Mouse (Mus musculus): Measurements from ENCODE around the gene 1700015G11Rik. TPM values are rescaled to one million over a fixed set of nuclear protein-coding genes. Genes with fewer than 3 reads are reported as not detected.
A peak's percentile ranks its signal among the peaks of the same experiment; 100 is the strongest.

1700015G11Rik gene
- polyA plus RNA-seq, 1 experiment from 2014 or later, result not detected

- peak within 1 kb of the TSS; percentile 64 for H3K4me2 ChIP-seq
- H3K27ac ChIP-seq (replicated peaks), result peak within 1 kb of the TSS; percentile 85
- peaks cover 14% of the 10 kb centered on the region for H3K4me1 ChIP-seq (replicated peaks)
- H3K27me3 ChIP-seq, result 0 out of 2 replicates have a peak, but pooled peaks cover 4% of the 10 kb centered on the region
- ATAC-seq (ENCODE audit: low read depth), result peak; percentile 98
- H3K9me3 ChIP-seq, result no peaks in the 10 kb centered on the region
- peak within 1 kb of the TSS; percentile 72 for H3K4me3 ChIP-seq
- WGBS, result 2% methylated on average over 38 of the region's 47 CpGs
- H3K9ac ChIP-seq, result peak within 1 kb of the TSS; percentile 79
- H3K36me3 ChIP-seq, result no peaks in the 10 kb centered on the region
Measured at GRCm38 (mm10) chr7:52005511-52006295, 9.8 kb downstream of the 1700015G11Rik start, which contains the start of gene Svip. Gene Svip, minus strand, starts transcription at chr7:52006018.

- 99% methylated on average over 3 of the region's 3 CpGs for WGBS
- Histone ChIP-seq H3K27me3 (no peaks in the 10 kb centered on the region), H3K9me3 (no peaks in the 10 kb centered on the region), H3K9ac (no peak overlapping the region), H3K36me3 (no peaks in the 10 kb centered on the region), H3K4me2 (no peak overlapping the region), H3K27ac (replicated peaks) (no peak overlapping the region), H3K4me3 (no peak overlapping the region), H3K4me1 (replicated peaks) (no peaks in the 10 kb centered on the region)
- no peak for ATAC-seq (ENCODE audit: low read depth)
Measured at GRCm38 (mm10) chr7:51991020-51991419, 24.5 kb downstream of the 1700015G11Rik start.

- ATAC-seq (ENCODE audit: low read depth), result no peak
- Histone ChIP-seq H3K4me1 (replicated peaks) (peaks cover 6% of the 10 kb centered on the region; the same call in 1 of the 2 replicates), H3K27ac (replicated peaks) (no peak overlapping the region), H3K9ac (no peak overlapping the region), H3K4me3 (no peak overlapping the region), H3K4me2 (no peak overlapping the region), H3K27me3 (no peaks in the 10 kb centered on the region), H3K36me3 (no peaks in the 10 kb centered on the region), H3K9me3 (no peaks in the 10 kb centered on the region)
- 73% methylated on average over 6 of the region's 6 CpGs for WGBS
Measured at GRCm38 (mm10) chr7:51986909-51987308, 28.6 kb downstream of the 1700015G11Rik start.

- ATAC-seq (ENCODE audit: low read depth), result no peak
- WGBS, result 75% methylated on average over 6 of the region's 6 CpGs
Measured at GRCm38 (mm10) chr7:51985763-51986162, 29.8 kb downstream of the 1700015G11Rik start.

GRCm38 (mm10) chr7:51982303-51982702 lies 33.2 kb downstream of the 1700015G11Rik start:
- no peaks in the 10 kb centered on the region for H3K36me3 ChIP-seq
- H3K4me1 ChIP-seq (replicated peaks), result peaks cover 6% of the 10 kb centered on the region; the same call in 1 of the 2 replicates
- no peak overlapping the region for H3K9ac ChIP-seq
- WGBS, result 20% methylated on average over 1 of the region's 1 CpGs
- no peak overlapping the region for H3K4me2 ChIP-seq
- ATAC-seq (ENCODE audit: low read depth), result no peak; the same call in 1 of the 2 replicates
- H3K27me3 ChIP-seq, result no peaks in the 10 kb centered on the region
- peak overlapping the region; percentile 10; the same call in 1 of the 2 replicates for H3K27ac ChIP-seq (replicated peaks)
- H3K4me3 ChIP-seq, result no peak overlapping the region
- no peaks in the 10 kb centered on the region for H3K9me3 ChIP-seq

More at GRCm38 (mm10) chr7:51985763-51986162, 29.8 kb downstream of the 1700015G11Rik start:
- Histone ChIP-seq H3K4me2 (no peak overlapping the region), H3K36me3 (no peaks in the 10 kb centered on the region), H3K9ac (no peak overlapping the region), H3K27me3 (no peaks in the 10 kb centered on the region), H3K4me1 (replicated peaks) (peaks cover 6% of the 10 kb centered on the region; the same call in 1 of the 2 replicates), H3K9me3 (no peaks in the 10 kb centered on the region), H3K27ac (replicated peaks) (no peak overlapping the region; the same call in 1 of the 2 replicates), H3K4me3 (no peak overlapping the region)

- Histone ChIP-seq H3K4me1 (replicated peaks) (peaks cover 12% of the 10 kb centered on the region; the same call in 1 of the 2 replicates), H3K4me3 (no peak overlapping the region), H3K36me3 (no peaks in the 10 kb centered on the region), H3K9ac (no peak overlapping the region), H3K27me3 (no peaks in the 10 kb centered on the region), H3K4me2 (no peak overlapping the region), H3K9me3 (no peaks in the 10 kb centered on the region), H3K27ac (replicated peaks) (no peak overlapping the region)
- 50% methylated on average over 5 of the region's 5 CpGs for WGBS
- ATAC-seq (ENCODE audit: low read depth), result no peak
Measured at GRCm38 (mm10) chr7:51979271-51979670, 36.3 kb downstream of the 1700015G11Rik start.

GRCm38 (mm10) chr7:51975181-51975580 lies 40.3 kb downstream of the 1700015G11Rik start:
- peak overlapping the region; percentile 70 for H3K27ac ChIP-seq (replicated peaks)
- H3K27me3 ChIP-seq, result no peaks in the 10 kb centered on the region
- H3K4me2 ChIP-seq, result no peak overlapping the region
- H3K36me3 ChIP-seq, result no peaks in the 10 kb centered on the region
- 41% methylated on average over 6 of the region's 6 CpGs for WGBS
- H3K4me1 ChIP-seq (replicated peaks), result peaks cover 24% of the 10 kb centered on the region
- H3K4me3 ChIP-seq, result no peak overlapping the region
- H3K9me3 ChIP-seq, result no peaks in the 10 kb centered on the region
- ATAC-seq (ENCODE audit: low read depth), result no peak
- no peak overlapping the region for H3K9ac ChIP-seq

- Histone ChIP-seq H3K4me2 (no peak overlapping the region), H3K4me1 (replicated peaks) (peaks cover 24% of the 10 kb centered on the region), H3K36me3 (no peaks in the 10 kb centered on the region), H3K27ac (replicated peaks) (peak overlapping the region; percentile 70; the same call in 1 of the 2 replicates), H3K4me3 (no peak overlapping the region), H3K9me3 (no peaks in the 10 kb centered on the region), H3K27me3 (no peaks in the 10 kb centered on the region), H3K9ac (no peak overlapping the region)
- 32% methylated on average over 2 of the region's 2 CpGs for WGBS
- no peak for ATAC-seq (ENCODE audit: low read depth)
Measured at GRCm38 (mm10) chr7:51973526-51973925, 42.0 kb downstream of the 1700015G11Rik start.

- Histone ChIP-seq H3K9me3 (no peaks in the 10 kb centered on the region), H3K4me3 (no peak overlapping the region), H3K4me2 (no peak overlapping the region), H3K9ac (no peak overlapping the region), H3K36me3 (no peaks in the 10 kb centered on the region), H3K27ac (replicated peaks) (peak overlapping the region; percentile 70; the same call in 1 of the 2 replicates), H3K4me1 (replicated peaks) (peaks cover 24% of the 10 kb centered on the region), H3K27me3 (no peaks in the 10 kb centered on the region)
- peak; percentile 70; the same call in 1 of the 2 replicates for ATAC-seq (ENCODE audit: low read depth)
- 53% methylated on average over 5 of the region's 5 CpGs for WGBS
Measured at GRCm38 (mm10) chr7:51973091-51973490, 42.4 kb downstream of the 1700015G11Rik start.

- no peaks in the 10 kb centered on the region for H3K36me3 ChIP-seq
- H3K9me3 ChIP-seq, result no peaks in the 10 kb centered on the region
- H3K27ac ChIP-seq (replicated peaks), result peak overlapping the region; percentile 70
- 32% methylated on average over 6 of the region's 6 CpGs for WGBS
- no peaks in the 10 kb centered on the region for H3K27me3 ChIP-seq
- no peak overlapping the region for H3K9ac ChIP-seq
- peaks cover 24% of the 10 kb centered on the region for H3K4me1 ChIP-seq (replicated peaks)
- H3K4me3 ChIP-seq, result no peak overlapping the region
- H3K4me2 ChIP-seq, result no peak overlapping the region
- ATAC-seq (ENCODE audit: low read depth), result peak; percentile 66
Measured at GRCm38 (mm10) chr7:51972252-51972855, 43.2 kb downstream of the 1700015G11Rik start.

GRCm38 (mm10) chr7:51969379-51969778 lies 46.1 kb downstream of the 1700015G11Rik start:
- Histone ChIP-seq H3K27me3 (no peaks in the 10 kb centered on the region), H3K4me2 (no peak overlapping the region)
- no peak for ATAC-seq (ENCODE audit: low read depth)

GRCm38 (mm10) chr7:51967581-51967980 lies 47.9 kb downstream of the 1700015G11Rik start:
- Histone ChIP-seq H3K4me1 (replicated peaks) (peaks cover 13% of the 10 kb centered on the region), H3K9ac (no peak overlapping the region), H3K36me3 (no peaks in the 10 kb centered on the region), H3K4me3 (no peak overlapping the region), H3K27ac (replicated peaks) (peak overlapping the region; percentile 13; the same call in 1 of the 2 replicates), H3K9me3 (no peaks in the 10 kb centered on the region), H3K4me2 (no peak overlapping the region), H3K27me3 (no peaks in the 10 kb centered on the region)
- WGBS, result 84% methylated on average over 4 of the region's 4 CpGs
- no peak for ATAC-seq (ENCODE audit: low read depth)

More at GRCm38 (mm10) chr7:51969379-51969778, 46.1 kb downstream of the 1700015G11Rik start:
- Histone ChIP-seq H3K27ac (replicated peaks) (no peak overlapping the region), H3K4me1 (replicated peaks) (peaks cover 15% of the 10 kb centered on the region), H3K36me3 (no peaks in the 10 kb centered on the region), H3K9ac (no peak overlapping the region), H3K9me3 (no peaks in the 10 kb centered on the region), H3K4me3 (no peak overlapping the region)
